Mouse (Mus musculus) kidney, adult 2 months (tissue): Measurements from ENCODE around the gene Adamts18. TPM values are rescaled to one million over a fixed set of nuclear protein-coding genes. Genes with fewer than 3 reads are reported as not detected.
A peak's percentile ranks its signal among the peaks of the same experiment; 100 is the strongest.

Source experiments
- DNase-seq: peaks from one replicate; pipeline ENCODE4 v3.0.0; 2021
- H3K27ac ChIP-seq: fragments of 200-500 bp; 2 replicates; pipeline ENCODE4 v1.5.1; 2012; ENCODE audit warnings: low read depth, low read length, control low read depth, inconsistent platforms; ENCODE audit not compliant: insufficient read depth
- H3K27me3 ChIP-seq: fragments of 200-500 bp; replicated peaks from 2 replicates; pipeline ENCODE4 v1.6.1; 2012; ENCODE audit warnings: mild to moderate bottlenecking, moderate library complexity, low read length, inconsistent platforms; ENCODE audit not compliant: control insufficient read depth, insufficient read depth
- H3K36me3 ChIP-seq: fragments of 200-500 bp; 2 replicates; pipeline ENCODE4 v1.6.1; 2012; ENCODE audit warnings: mild to moderate bottlenecking, moderate library complexity, low read length, inconsistent platforms; ENCODE audit not compliant: control insufficient read depth, insufficient read depth
- H3K4me1 ChIP-seq: fragments of 200-500 bp; 2 replicates; pipeline ENCODE4 v1.6.1; 2011; ENCODE audit warnings: low read length; ENCODE audit not compliant: control insufficient read depth, insufficient read depth
- H3K4me3 ChIP-seq: fragments of 200-500 bp; 2 replicates; pipeline ENCODE4 v1.5.1; 2011; ENCODE audit warnings: mild to moderate bottlenecking, low read depth, low read length, control low read depth; ENCODE audit not compliant: insufficient read depth
- CTCF ChIP-seq: fragments of 200-500 bp; conservative IDR thresholded peaks from 2 replicates; pipeline ENCODE4 v1.5.1; 2011; ENCODE audit warnings: low read depth, mild to moderate bottlenecking, control low read depth, low read length, moderate library complexity, mixed read lengths; ENCODE audit not compliant: insufficient read depth, insufficient read length
- POLR2A ChIP-seq: fragments of 200-500 bp; IDR thresholded peaks from one replicate; pipeline ENCODE4 v1.6.1; 2011; ENCODE audit warnings: low read depth, low read length, control low read depth
- WGBS: fragments of 180-500 bp; shearing (Covaris S2); methylation state at CpG from one replicate; pipeline ENCODE4 v1.1.7; 2018; 5-methylcytosine and 5-hydroxymethylcytosine counted together
- polyA plus RNA-seq: library from polyadenylated mRNA; depleted of rRNA; stranded (reverse); fragments of >200 nt; gene quantifications from 2 replicates; pipeline ENCODE4 v1.2.3, GENCODE M21; 2012

Gene Adamts18
- polyA plus RNA-seq, 1 experiment = not detected

GRCm38 (mm10) chr8:113721459-113721858 lies 127.1 kb downstream of the Adamts18 start:
- 30% methylated on average over 13 of the region's 13 CpGs for WGBS
- no peaks in the 10 kb centered on the region for H3K27me3 ChIP-seq
- H3K4me1 ChIP-seq = no peaks in the 10 kb centered on the region
- H3K4me3 ChIP-seq = no peak overlapping the region
- no peak overlapping the region for H3K27ac ChIP-seq
- DNase-seq = peak; percentile 19
- H3K36me3 ChIP-seq = no peaks in the 10 kb centered on the region
- no peak for TF ChIP-seq POLR2A
- no peak for TF ChIP-seq CTCF

- 78% methylated on average over 7 of the region's 7 CpGs for WGBS
- H3K4me1 ChIP-seq = no peaks in the 10 kb centered on the region
Measured at GRCm38 (mm10) chr8:113704968-113705367, 143.6 kb downstream of the Adamts18 start.

GRCm38 (mm10) chr8:113691622-113692343 lies 156.8 kb downstream of the Adamts18 start:
- H3K4me3 ChIP-seq = no peak overlapping the region
- H3K4me1 ChIP-seq = no peaks in the 10 kb centered on the region
- no peak for DNase-seq
- H3K27me3 ChIP-seq = no peaks in the 10 kb centered on the region
- 55% methylated on average over 14 of the region's 14 CpGs for WGBS
- TF ChIP-seq CTCF (no peak), POLR2A (no peak)
- H3K36me3 ChIP-seq = no peaks in the 10 kb centered on the region
- H3K27ac ChIP-seq = no peak overlapping the region

More at GRCm38 (mm10) chr8:113704968-113705367, 143.6 kb downstream of the Adamts18 start:
- H3K4me3 ChIP-seq = no peak overlapping the region
- H3K27me3 ChIP-seq = no peaks in the 10 kb centered on the region
- no peak for DNase-seq
- no peak for TF ChIP-seq CTCF
- TF ChIP-seq POLR2A = no peak
- H3K27ac ChIP-seq = no peak overlapping the region
- no peaks in the 10 kb centered on the region for H3K36me3 ChIP-seq

- WGBS = 56% methylated on average over 8 of the region's 8 CpGs
- no peaks in the 10 kb centered on the region for H3K27me3 ChIP-seq
- DNase-seq = no peak
Measured at GRCm38 (mm10) chr8:113688543-113688915, 160.0 kb downstream of the Adamts18 start.

GRCm38 (mm10) chr8:113687889-113688542 lies 160.5 kb downstream of the Adamts18 start:
- Histone ChIP-seq H3K36me3 (no peaks in the 10 kb centered on the region), H3K4me3 (no peak overlapping the region), H3K4me1 (no peaks in the 10 kb centered on the region), H3K27ac (no peak overlapping the region), H3K27me3 (no peaks in the 10 kb centered on the region)
- DNase-seq = peak; percentile 10
- WGBS = 33% methylated on average over 17 of the region's 17 CpGs
- TF ChIP-seq POLR2A (no peak), CTCF (no peak)

More at GRCm38 (mm10) chr8:113688543-113688915, 160.0 kb downstream of the Adamts18 start:
- no peaks in the 10 kb centered on the region for H3K4me1 ChIP-seq
- H3K4me3 ChIP-seq = no peak overlapping the region
- no peak for TF ChIP-seq CTCF
- no peak for TF ChIP-seq POLR2A
- no peak overlapping the region for H3K27ac ChIP-seq
- no peaks in the 10 kb centered on the region for H3K36me3 ChIP-seq

GRCm38 (mm10) chr8:113679361-113679760 lies 169.2 kb downstream of the Adamts18 start:
- Histone ChIP-seq H3K36me3 (no peaks in the 10 kb centered on the region), H3K4me3 (no peak overlapping the region), H3K27me3 (no peaks in the 10 kb centered on the region), H3K4me1 (no peaks in the 10 kb centered on the region), H3K27ac (no peak overlapping the region)
- WGBS = 61% methylated on average over 3 of the region's 3 CpGs
- DNase-seq = no peak
- TF ChIP-seq POLR2A (no peak), CTCF (no peak)

GRCm38 (mm10) chr8:113676811-113677210 lies 171.7 kb downstream of the Adamts18 start:
- no peaks in the 10 kb centered on the region for H3K4me1 ChIP-seq
- WGBS = 86% methylated on average over 1 of the region's 1 CpGs
- no peaks in the 10 kb centered on the region for H3K36me3 ChIP-seq
- no peak for DNase-seq
- TF ChIP-seq CTCF (no peak), POLR2A (no peak)
- no peak overlapping the region for H3K4me3 ChIP-seq
- H3K27me3 ChIP-seq = no peaks in the 10 kb centered on the region
- H3K27ac ChIP-seq = no peak overlapping the region
